Mouse (Mus musculus): ENCODE results near the gene Wnt9b. TPM values are rescaled to one million over a fixed set of nuclear protein-coding genes. Genes with fewer than 3 reads are reported as not detected.

The Wnt9b gene
- polyA plus RNA-seq (2012) = 0.02 TPM in 1 of 2 replicates, not detected in the other

GRCm38 (mm10) chr11:103749306-103750089, at the start of gene Wnt9b:
TSS of gene Wnt9b (minus strand) at chr11:103749821.

GRCm38 (mm10) chr11:103773387-103774227, 24.0 kb upstream of the Wnt9b start, which contains the start of gene Wnt3:
TSS of gene Wnt3 (plus strand) at chr11:103774150.

GRCm38 (mm10) chr11:103697565-103698176, 52.0 kb downstream of the Wnt9b start, which contains the start of gene Gosr2:
TSS of gene Gosr2 (minus strand) at chr11:103697898.

Other genes with a start within 250 kb of the Wnt9b start
- gene Lrrc37a, start 245.2 kb downstream of the Wnt9b start, polyA plus RNA-seq (2012) = not detected in 2 replicates
- gene Gm884, start 128.7 kb downstream of the Wnt9b start, polyA plus RNA-seq (2012) = 0.01 TPM in 1 of 2 replicates, not detected in the other
- not detected in 2 replicates for gene Lyzl6, start 110.9 kb downstream of the Wnt9b start, polyA plus RNA-seq (2012)
- gene Rprml, start 100.3 kb downstream of the Wnt9b start, polyA plus RNA-seq (2012) = 0.14 TPM in 1 of 2 replicates, not detected in the other
- gene Gosr2, start 51.9 kb downstream of the Wnt9b start, polyA plus RNA-seq (2012) = 11.0 and 12.3 TPM in 2 replicates
- 0.07 TPM in 1 of 2 replicates, not detected in the other for gene Wnt3, start 24.3 kb upstream of the Wnt9b start, polyA plus RNA-seq (2012)
- gene Nsf, start 204.2 kb upstream of the Wnt9b start, polyA plus RNA-seq (2012) = 2.9 and 3.9 TPM in 2 replicates
- gene Arf2, start 216.9 kb upstream of the Wnt9b start, polyA plus RNA-seq (2012) = 7.4 and 8.0 TPM in 2 replicates